Mouse (Mus musculus) kidney, postnatal 10 days (tissue): ENCODE results near the gene Dnajb14.
A peak's percentile ranks its signal among the peaks of the same experiment; 100 is the strongest.
"Not testable (repeated sequence)": the region's sequence is repeated elsewhere in the genome, so short reads cannot be mapped to it uniquely, and the experiment has no call there.

Source experiments
- DNase-seq: peaks from one replicate; pipeline ENCODE4 v3.0.0; 2021; ENCODE audit warnings: mixed read lengths

Gene Dnajb14

DNA sequence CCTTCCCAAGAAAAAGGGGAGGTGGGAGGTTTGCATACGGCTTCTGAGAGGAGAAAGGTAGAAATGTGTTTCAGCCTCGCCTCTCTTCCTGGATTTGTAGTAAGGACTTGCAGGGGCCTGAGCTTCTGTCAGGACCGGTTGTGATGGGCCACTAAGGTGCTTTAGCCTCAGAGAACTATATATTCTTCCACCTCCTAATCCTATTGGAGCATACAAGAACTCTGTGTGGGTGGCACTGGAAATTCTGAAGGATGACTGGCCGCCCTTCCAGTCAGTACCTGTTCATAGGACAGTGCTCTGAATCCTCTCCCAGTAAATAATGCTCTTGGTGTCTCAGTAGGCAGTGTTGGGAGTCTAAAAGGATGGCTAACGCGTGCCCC is 51.4 kb downstream of the Dnajb14 start:
- no peak for DNase-seq

GRCm38 (mm10) chr3:137919398-137919797 is 51.9 kb downstream of the Dnajb14 start:
- DNase-seq, result no peak

GRCm38 (mm10) chr3:137920594-137920993 is 53.1 kb downstream of the Dnajb14 start:
- no peak for DNase-seq

- no peak for DNase-seq
These were observed 59.5 kb downstream of the Dnajb14 start for GRCm38 (mm10) chr3:137927010-137927409.

GRCm38 (mm10) chr3:137929940-137930339 is 62.5 kb downstream of the Dnajb14 start:
- no peak for DNase-seq

- no peak for DNase-seq
These were observed 65.3 kb downstream of the Dnajb14 start for GRCm38 (mm10) chr3:137932748-137933147.

GRCm38 (mm10) chr3:137933986-137934385 is 66.5 kb downstream of the Dnajb14 start:
- DNase-seq, result no peak

- no peak for DNase-seq
These were observed 68.4 kb downstream of the Dnajb14 start for GRCm38 (mm10) chr3:137935570-137936525.

GRCm38 (mm10) chr3:137936541-137936940 is 69.1 kb downstream of the Dnajb14 start:
- no peak for DNase-seq

GRCm38 (mm10) chr3:137938608-137939007 is 71.1 kb downstream of the Dnajb14 start:
- peak; percentile 71 for DNase-seq

DNA sequence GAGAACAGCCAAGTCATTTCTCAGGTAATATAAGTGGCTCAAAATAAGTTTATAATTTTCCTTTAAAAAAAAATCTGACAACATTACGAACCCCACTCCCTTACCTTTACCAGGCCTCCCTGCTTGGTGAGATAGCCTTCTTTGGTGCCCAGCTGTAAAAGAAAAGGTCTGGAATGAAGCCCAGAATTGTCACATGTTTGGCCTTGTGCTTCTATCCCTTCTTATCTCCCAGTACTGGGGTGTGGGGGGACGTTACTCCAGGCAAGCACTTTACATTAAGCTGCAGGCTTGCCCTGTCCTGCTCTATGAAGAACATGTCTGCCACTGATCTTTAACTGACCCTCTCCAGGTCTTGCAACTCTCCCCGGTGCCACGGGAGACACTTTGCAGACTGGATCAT is 73.3 kb downstream of the Dnajb14 start:
- no peak for DNase-seq

DNA sequence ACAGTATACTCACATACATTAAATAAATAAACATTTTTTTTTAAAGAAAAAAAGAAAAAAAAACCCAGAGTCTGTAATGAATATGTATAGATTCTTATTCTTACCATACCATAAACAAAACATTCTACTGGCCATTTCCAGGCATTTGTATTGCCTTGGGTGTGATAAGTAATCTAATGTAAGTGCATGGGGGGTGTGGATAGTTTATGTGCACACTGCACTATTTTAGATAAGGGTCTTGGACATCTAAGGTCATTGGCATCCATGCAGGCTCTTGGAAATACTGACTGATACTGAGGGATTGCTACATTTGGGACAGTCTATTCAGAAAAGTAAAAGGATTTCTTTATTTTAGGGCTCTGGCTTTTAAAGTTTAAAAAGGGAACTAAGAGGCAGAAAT is 74.1 kb downstream of the Dnajb14 start:
- no peak for DNase-seq

- DNase-seq, result no peak
These were observed 74.7 kb downstream of the Dnajb14 start for GRCm38 (mm10) chr3:137942098-137942622.

DNA sequence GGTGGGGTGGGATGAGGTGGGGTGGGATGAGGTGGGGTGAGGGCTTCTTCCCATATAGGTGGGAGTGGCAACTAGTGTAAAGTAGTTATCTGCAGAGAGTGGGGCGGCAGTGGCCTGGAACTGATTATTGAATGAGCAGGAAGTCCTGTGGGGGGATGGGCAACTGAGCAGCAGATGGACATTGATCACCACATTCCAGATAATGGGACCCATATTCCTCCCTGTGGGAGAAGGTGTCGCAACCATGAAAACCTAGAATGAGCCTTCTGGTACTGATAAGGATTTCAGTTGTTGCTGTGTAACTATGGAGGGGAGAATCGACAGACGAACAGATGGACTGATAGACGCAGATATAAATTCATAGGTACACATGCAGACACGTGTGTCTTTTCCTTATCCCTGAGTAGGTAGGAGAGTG is 76.3 kb downstream of the Dnajb14 start:
- DNase-seq, result no peak

DNA sequence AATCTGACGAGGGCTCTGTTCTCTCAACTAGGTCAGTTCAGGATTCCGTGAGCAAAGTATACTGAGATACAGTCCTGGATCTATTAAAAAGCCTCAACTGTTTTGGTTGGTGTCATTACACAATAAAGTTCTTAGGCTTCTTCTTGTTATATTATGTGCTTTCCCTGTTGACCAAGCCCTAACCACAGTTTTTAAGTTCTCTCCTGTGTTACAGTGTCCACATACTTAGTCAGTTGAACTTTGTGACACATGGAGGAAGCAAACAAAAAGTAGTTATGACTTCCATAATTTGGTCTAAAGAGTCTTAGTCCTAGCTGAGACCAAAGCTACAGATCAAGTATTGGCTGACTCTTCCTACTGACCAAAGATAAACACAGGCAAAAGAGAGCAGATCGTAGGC is 79.4 kb downstream of the Dnajb14 start:
- DNase-seq, result no peak

GRCm38 (mm10) chr3:137947525-137947924 is 80.0 kb downstream of the Dnajb14 start:
- DNase-seq, result no peak

GRCm38 (mm10) chr3:137950191-137950885 is 82.9 kb downstream of the Dnajb14 start:
- no peak for DNase-seq

GRCm38 (mm10) chr3:137951302-137951701 is 83.8 kb downstream of the Dnajb14 start:
- DNase-seq, result not testable (repeated sequence)

GRCm38 (mm10) chr3:137951819-137952218 is 84.3 kb downstream of the Dnajb14 start:
- no peak for DNase-seq

DNA sequence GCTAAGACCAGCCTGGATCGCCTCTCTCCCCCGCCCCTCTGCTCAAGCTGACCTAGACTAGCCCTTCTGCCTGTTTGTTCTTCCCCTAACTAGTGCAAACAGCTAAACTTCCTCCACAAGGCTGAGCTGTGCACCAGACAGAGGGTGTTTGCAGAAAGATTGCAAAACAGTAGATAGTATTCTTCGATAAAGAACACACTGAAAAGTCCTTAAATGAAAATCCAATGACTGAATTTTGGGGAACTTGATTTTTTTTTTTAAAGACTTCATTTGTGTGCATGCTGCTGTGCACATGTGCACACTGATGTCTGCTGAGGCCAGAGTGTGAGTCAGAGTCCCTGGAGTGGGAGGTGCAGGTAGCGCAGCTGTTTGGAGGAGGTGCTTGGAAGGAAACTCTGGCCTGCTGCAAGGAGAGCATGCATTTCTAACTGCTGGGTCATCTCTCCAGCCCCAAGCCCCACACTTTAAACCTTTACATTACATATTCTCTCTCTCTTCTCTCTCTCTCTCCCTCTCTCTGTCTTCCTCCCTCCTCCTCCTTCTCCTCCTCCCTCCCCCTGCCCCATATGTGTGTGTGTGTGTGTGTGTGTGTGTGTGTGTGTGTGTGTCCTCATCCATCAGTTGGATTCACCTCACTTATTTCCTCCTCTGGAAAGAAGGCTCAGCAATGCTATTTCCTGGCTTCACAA is 84.9 kb downstream of the Dnajb14 start:
- DNase-seq, result no peak

GRCm38 (mm10) chr3:137952914-137953880 is 85.7 kb downstream of the Dnajb14 start:
- peak; percentile 47 for DNase-seq
